Mouse (Mus musculus): ENCODE results near the gene Rars. TPM values are rescaled to one million over a fixed set of nuclear protein-coding genes. Genes with fewer than 3 reads are reported as not detected.
"Not testable (repeated sequence)": the region's sequence is repeated elsewhere in the genome, so short reads cannot be mapped to it uniquely, and the experiment has no call there.

The Rars gene
- 10 to 100 TPM; 62.2 to 67.7 TPM for total RNA-seq (2021)
- long read RNA-seq, experiment 1, transcript Rars-201 (15 exons, 2,109 nt): major isoform, 41 of 44 reads
- long read RNA-seq, experiment 1, partial matches to known transcripts: 2 of 44 reads
- long read RNA-seq, experiment 1, other reads (novel, unspliced or antisense): 1 of 44 reads
- long read RNA-seq, experiment 2, transcript Rars-201 (15 exons, 2,109 nt): major isoform, 126 of 136 reads
- long read RNA-seq, experiment 2, partial matches to known transcripts: 5 of 136 reads
- long read RNA-seq, experiment 2, other reads (novel, unspliced or antisense): 5 of 136 reads

- DNase-seq (ENCODE audit: low spot score in 2 of 2): peak; percentile 90 to 93
Measured at GRCm38 (mm10) chr11:35834022-35834760, at the start of gene Rars. Gene Rars, minus strand, starts transcription at chr11:35834506.

GRCm38 (mm10) chr11:35882777-35883176, 48.5 kb upstream of the Rars start:
- no peak for DNase-seq (ENCODE audit: low spot score in 2 of 2)

GRCm38 (mm10) chr11:35878559-35878897, 44.2 kb upstream of the Rars start:
- DNase-seq (ENCODE audit: low spot score in 2 of 2): no peak

GRCm38 (mm10) chr11:35877651-35878558, 43.6 kb upstream of the Rars start:
- no peak for DNase-seq (ENCODE audit: low spot score in 2 of 2)

GRCm38 (mm10) chr11:35873624-35874244, 39.4 kb upstream of the Rars start:
- no peak for DNase-seq (ENCODE audit: low spot score in 2 of 2)

GRCm38 (mm10) chr11:35870961-35871360, 36.7 kb upstream of the Rars start:
- DNase-seq (ENCODE audit: low spot score in 2 of 2): no peak

GRCm38 (mm10) chr11:35866140-35866539, 31.8 kb upstream of the Rars start:
- no peak for DNase-seq (ENCODE audit: low spot score in 2 of 2)

- no peak for DNase-seq (ENCODE audit: low spot score in 2 of 2)
Measured at GRCm38 (mm10) chr11:35864981-35865604, 30.8 kb upstream of the Rars start.

- no peak for DNase-seq (ENCODE audit: low spot score in 2 of 2)
Measured at GRCm38 (mm10) chr11:35863653-35864052, 29.3 kb upstream of the Rars start.

- DNase-seq (ENCODE audit: low spot score in 2 of 2): no peak
Measured at GRCm38 (mm10) chr11:35857395-35858067, 23.2 kb upstream of the Rars start.

GRCm38 (mm10) chr11:35856359-35857040, 22.2 kb upstream of the Rars start:
- no peak for DNase-seq (ENCODE audit: low spot score in 2 of 2)

- DNase-seq (ENCODE audit: low spot score in 2 of 2): no peak
Measured at GRCm38 (mm10) chr11:35855567-35855966, 21.3 kb upstream of the Rars start.

GRCm38 (mm10) chr11:35854941-35855340, 20.6 kb upstream of the Rars start:
- no peak for DNase-seq (ENCODE audit: low spot score in 2 of 2)

GRCm38 (mm10) chr11:35853651-35854050, 19.3 kb upstream of the Rars start:
- no peak for DNase-seq (ENCODE audit: low spot score in 2 of 2)

- DNase-seq (ENCODE audit: low spot score in 2 of 2): peak; percentile 37 to 41
Measured at GRCm38 (mm10) chr11:35852731-35853130, 18.4 kb upstream of the Rars start.

- DNase-seq (ENCODE audit: low spot score in 2 of 2): no peak
Measured at GRCm38 (mm10) chr11:35844299-35844698, 10.0 kb upstream of the Rars start.

GRCm38 (mm10) chr11:35842560-35842959, 8.3 kb upstream of the Rars start:
- DNase-seq (ENCODE audit: low spot score in 2 of 2): not testable (repeated sequence)

GRCm38 (mm10) chr11:35841738-35842325, 7.5 kb upstream of the Rars start:
- DNase-seq (ENCODE audit: low spot score in 2 of 2): no peak

- DNase-seq (ENCODE audit: low spot score in 2 of 2): not testable (repeated sequence)
Measured at GRCm38 (mm10) chr11:35840806-35841205, 6.5 kb upstream of the Rars start.
